Mouse (Mus musculus) myocyte (in vitro differentiated cells): Measurements from ENCODE around the gene Rab36.

Experiments used
- CEBPB ChIP-seq: IDR thresholded peaks from 2 replicates; pipeline ENCODE4 v1.6.1; 2011; ENCODE audit warnings: mild to moderate bottlenecking, moderate library complexity; ENCODE audit not compliant: poor library complexity, insufficient read depth, severe bottlenecking
- MAX ChIP-seq: IDR thresholded peaks from one replicate; pipeline ENCODE4 v1.6.1; 2011; ENCODE audit warnings: low read depth, mild to moderate bottlenecking, control low read depth
- MYOD1 ChIP-seq, 3 experiments: IDR thresholded peaks; one replicate each; pipeline ENCODE4 v1.6.1; 2011; ENCODE audit warnings: control low read depth in 2 of 3, low read depth in 2 of 3, mild to moderate bottlenecking in 2 of 3, moderate library complexity in 1 of 3; ENCODE audit not compliant: insufficient read length in 2 of 3, control insufficient read depth in 1 of 3
- POLR2A ChIP-seq: IDR thresholded peaks from one replicate; pipeline ENCODE4 v1.6.1; 2011; ENCODE audit warnings: low read depth, mild to moderate bottlenecking, control low read depth, moderate library complexity; ENCODE audit not compliant: insufficient read length
- POLR2AphosphoS2 ChIP-seq: IDR thresholded peaks from one replicate; pipeline ENCODE4 v1.6.1; 2011; ENCODE audit warnings: low read depth, control low read depth; ENCODE audit not compliant: insufficient read length
- REST ChIP-seq: IDR thresholded peaks from one replicate; pipeline ENCODE4 v1.6.1; 2011; ENCODE audit warnings: mild to moderate bottlenecking, control low read depth, moderate library complexity; ENCODE audit not compliant: insufficient read depth, insufficient read length
- TCF12 ChIP-seq: IDR thresholded peaks from one replicate; pipeline ENCODE4 v1.6.1; 2011; ENCODE audit warnings: mild to moderate bottlenecking, control low read depth; ENCODE audit not compliant: poor library complexity, insufficient read depth, severe bottlenecking
- USF1 ChIP-seq: IDR thresholded peaks from one replicate; pipeline ENCODE4 v1.6.1; 2011; ENCODE audit warnings: low read depth, mild to moderate bottlenecking, control low read depth, moderate library complexity

- TF ChIP-seq POLR2A = no peak
- TF ChIP-seq USF1 = no peak
- TF ChIP-seq MYOD1 (IDR thresholded peaks at IDR 0.05; ENCODE audit: control insufficient read depth in 1 of 3, insufficient read length in 2 of 3, low read depth in 2 of 3) = no peak
- no peak for TF ChIP-seq CEBPB
- TF ChIP-seq MAX = no peak
- no peak for TF ChIP-seq TCF12
- TF ChIP-seq POLR2AphosphoS2 = no peak
- no peak for TF ChIP-seq REST
Observed at GRCm38 (mm10) chr10:75059396-75059795, 22.5 kb downstream of the Rab36 start.
